Mouse (Mus musculus): Measurements from ENCODE around the gene Tenm3.

DNA sequence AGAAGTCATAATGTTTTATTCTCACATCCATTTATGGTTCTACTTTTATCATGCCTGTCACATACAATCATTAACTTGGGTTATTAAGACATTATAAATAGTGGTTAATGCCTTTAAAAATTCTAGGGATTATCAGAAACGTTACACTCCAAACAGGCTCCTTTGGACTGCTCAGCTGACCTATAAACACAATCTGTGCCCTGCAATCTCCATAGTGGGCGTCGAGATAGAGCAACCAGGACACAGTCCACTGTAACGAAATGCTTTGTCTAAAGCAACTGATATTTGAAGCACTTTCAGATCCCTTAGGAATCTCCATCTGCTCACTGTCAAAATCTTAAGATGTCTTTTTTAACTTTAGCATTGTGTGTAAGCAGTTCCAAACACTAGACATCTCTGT lies 207.9 kb downstream of the Tenm3 start:
- no peak for TF ChIP-seq POLR2A (IDR thresholded peaks at IDR 0.05; ENCODE audit: extremely low read depth, insufficient read depth, low read length)
- TF ChIP-seq CTCF (IDR thresholded peaks at IDR 0.05; ENCODE audit: extremely low read depth, insufficient read depth, low read length): no peak
